Comparison of ENCODE assay signal across 8 mouse cellular contexts in the genomic region with DNA sequence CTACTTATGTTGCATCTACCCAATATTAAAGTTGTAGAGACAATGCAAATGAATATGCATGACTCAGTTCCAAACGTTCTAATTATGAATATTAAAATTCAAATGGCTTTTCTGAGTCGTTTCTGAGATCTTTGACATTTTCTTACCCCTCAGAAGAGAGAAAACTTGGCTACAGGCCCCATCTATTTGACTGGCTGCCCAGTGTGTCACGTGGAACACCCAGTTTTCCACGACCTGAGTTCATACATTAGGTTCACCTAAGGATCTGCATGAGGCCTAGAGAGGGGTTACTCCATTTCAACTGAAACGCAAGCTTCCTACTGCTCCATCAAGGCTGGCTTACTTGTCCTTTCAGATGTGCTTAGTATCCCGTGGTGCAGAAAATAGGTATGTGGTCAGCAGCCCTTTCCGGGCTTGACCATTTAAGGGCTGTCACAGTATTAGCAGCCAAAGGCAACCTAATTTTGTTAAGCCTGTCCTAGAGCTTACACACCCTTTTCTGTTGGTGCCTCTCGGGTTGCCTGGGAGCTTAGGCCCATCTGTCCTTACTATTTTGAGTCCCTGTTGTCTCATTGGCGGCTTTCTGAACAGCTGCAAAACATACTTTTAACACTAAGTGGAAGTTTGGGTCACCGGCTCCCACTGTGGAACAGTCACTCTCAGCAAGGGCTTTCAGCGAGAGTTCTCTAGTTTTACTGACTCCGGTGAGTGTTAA. TPM values are rescaled to one million over a fixed set of nuclear protein-coding genes. Genes with fewer than 3 reads are reported as not detected.
DNase-seq lines count a peak whose midpoint lies in the region; ATAC-seq lines count a peak whose summit lies in the region.

A gene (plus strand): TSS at position 294 of the 715 bp plus-strand sequence.

- H3K27ac ChIP-seq in forebrain, embryonic 10.5 days = peak within 1 kb of the TSS; percentile 90

- peaks cover 4% of the 10 kb centered on the region; the same call in 1 of the 2 replicates for H3K27me3 ChIP-seq in forebrain, embryonic 10.5 days (ENCODE audit: poor library complexity, severe bottlenecking)

- H3K9me3 ChIP-seq in forebrain, embryonic 10.5 days = no peaks in the 10 kb centered on the region

- H3K4me3 ChIP-seq in forebrain, embryonic 10.5 days = peak within 1 kb of the TSS; percentile 68

- DNase-seq in kidney, adult 8-10 months = peak; percentile 3 to 5
- DNase-seq in kidney, adult 9 months = no peak
- DNase-seq in adrenal gland, postnatal 36 days = peak; percentile 4 to 8
- DNase-seq in forebrain, embryonic 10.5 days (ENCODE audit: extremely low spot score, low spot score) = no peak
- DNase-seq in heart, postnatal 14 days = peak; percentile 1 to 14
- DNase-seq in layer of hippocampus, postnatal 10 days (ENCODE audit: low spot score in 2 of 2) = peak; percentile 3 to 9
- DNase-seq in testis, postnatal 14 days (ENCODE audit: low spot score) = peak; percentile 3

- peak; percentile 2; the same call in 1 of the 2 replicates for ATAC-seq in megakaryocyte, adult 5-6 weeks (ENCODE audit: poor library complexity, severe bottlenecking)

- 31% methylated on average over 12 of the region's 12 CpGs for WGBS in forebrain, embryonic 10.5 days

- H3K36me3 ChIP-seq in forebrain, embryonic 10.5 days (replicated peaks) = 0 out of 2 replicates have a peak, but pooled peaks cover 4% of the 10 kb centered on the region

- peaks cover 11% of the 10 kb centered on the region; the same call in 1 of the 2 replicates for H3K4me1 ChIP-seq in forebrain, embryonic 10.5 days

- intact Hi-C loops in heart, postnatal 14 days (cut with DNase I) = no loop called here

RNA-seq across cellular contexts. Expression of the gene that starts here (rescaled TPM):
- total RNA-seq in adrenal gland, postnatal 36 days (2021) = 10 to 100 TPM; 48.3 to 52.4 TPM
- 44.9 and 52.9 TPM in 2 replicates for polyA plus RNA-seq in forebrain, embryonic 10.5 days (2016; fragmentation: Nextera tagmentation; extraction: Ambion mirVana)
- total RNA-seq in heart, postnatal 14 days (2021) = 10 to 100 TPM; 15.1 to 20.4 TPM
- total RNA-seq in layer of hippocampus, postnatal 10 days (2021) = 10 to 100 TPM; 29.6 to 35.7 TPM
- total RNA-seq in megakaryocyte, adult 5-6 weeks (2015) = 36.9 and 37.5 TPM in 2 replicates
- total RNA-seq in megakaryocyte, adult 5-6 weeks (2017) = 10.8 and 12.4 TPM in 2 replicates

Comparison
In these comparisons a context has a peak if more than half of its experiments do, and no peak if none do; other contexts are left out.
1. DNase-seq: peak in kidney, adult 8-10 months (2 of 2), adrenal gland, postnatal 36 days (2 of 2), heart, postnatal 14 days (2 of 2), layer of hippocampus, postnatal 10 days (2 of 2) and testis, postnatal 14 days (single experiment); none in kidney, adult 9 months (single experiment) and forebrain, embryonic 10.5 days (single experiment).